ENCODE assay signal across 17 mouse cellular contexts in genomic region chr4:137853822-137854221, GRCm38 (mm10). TPM values are rescaled to one million over a fixed set of nuclear protein-coding genes. Genes with fewer than 3 reads are reported as not detected.
DNase-seq lines count a peak whose midpoint lies in the region; ATAC-seq and TF ChIP-seq lines count a peak whose summit lies in the region.
"Had no signal": no experiment of that assay in that cellular context is flagged by ENCODE, and none has a peak within 500 bp of the region (broad histone marks: within the 10 kb centered on the region; RNA-seq: fewer than 3 reads in every experiment).

No protein-coding gene starts in this region.

- TF ChIP-seq EP300 in stomach, postnatal 0 days (optimal IDR thresholded peaks at IDR 0.05), result no peak

- no peak for TF ChIP-seq CTCF in testis, adult 2 months (IDR thresholded peaks at IDR 0.05; ENCODE audit: control insufficient read depth, insufficient read depth, insufficient replicate concordance, low read depth, low read length)
- TF ChIP-seq CTCF in stomach, postnatal 0 days (IDR thresholded peaks at IDR 0.05; ENCODE audit: low read depth), result no peak

- 67% methylated on average over 6 of the region's 6 CpGs for WGBS in stomach, postnatal 0 days

- TF ChIP-seq POLR2A in testis, adult 2 months (IDR thresholded peaks at IDR 0.05; ENCODE audit: control insufficient read depth, low read depth, low read length), result no peak

- no peaks in the 10 kb centered on the region for H3K9me3 ChIP-seq in stomach, postnatal 0 days (ENCODE audit: control insufficient read depth, low read length)
- H3K9me3 ChIP-seq: heart, embryonic 13.5 days; limb, embryonic 15.5 days; neural tube, embryonic 15.5 days had no signal

- intact Hi-C loops in gastrocnemius, postnatal 36 days (cut with DNase I), result no loop called here
- intact Hi-C loops in gastrocnemius, postnatal 14 days (cut with DNase I; ENCODE audit: low total_unique reads), result loop anchor here (2.0 to 5.0 kb wide), 2 partner anchors 48 to 97 kb away; no protein-coding TSS in a partner anchor

- H3K9ac ChIP-seq in stomach, postnatal 0 days (ENCODE audit: low read length), result no peak overlapping the region
- H3K9ac ChIP-seq: forebrain, embryonic 12.5 days; heart, embryonic 13.5 days; limb, embryonic 15.5 days; neural tube, embryonic 15.5 days had no signal

- H3K27ac ChIP-seq in testis, adult 2 months (ENCODE audit: control insufficient read depth, insufficient read depth, low read depth, low read length), result peak overlapping the region; percentile 10; the same call in 1 of the 2 replicates
- H3K27ac ChIP-seq in stomach, postnatal 0 days (replicated peaks), result no peak overlapping the region
- H3K27ac ChIP-seq: forebrain, embryonic 12.5 days; heart, embryonic 13.5 days; limb, embryonic 15.5 days; neural tube, embryonic 15.5 days had no signal

- no peaks in the 10 kb centered on the region for H3K4me1 ChIP-seq in testis, adult 2 months (ENCODE audit: control insufficient read depth, insufficient read depth, low read length)
- no peaks in the 10 kb centered on the region for H3K4me1 ChIP-seq in stomach, postnatal 0 days (replicated peaks; ENCODE audit: control insufficient read depth, insufficient read depth)
- H3K4me1 ChIP-seq: forebrain, embryonic 12.5 days; neural tube, embryonic 15.5 days had no signal

- no peaks in the 10 kb centered on the region for H3K27me3 ChIP-seq in testis, adult 2 months (ENCODE audit: control insufficient read depth, insufficient read depth, low read length)
- H3K27me3 ChIP-seq in stomach, postnatal 0 days (ENCODE audit: control insufficient read depth, insufficient read depth, low read length), result no peaks in the 10 kb centered on the region
- H3K27me3 ChIP-seq: forebrain, embryonic 12.5 days; heart, embryonic 13.5 days; limb, embryonic 15.5 days; neural tube, embryonic 15.5 days had no signal

- ATAC-seq in stomach, postnatal 0 days (ENCODE audit: low FRiP score, low TSS enrichment), result peak; percentile 68
- ATAC-seq: intestine, postnatal 0 days had no signal

- DNase-seq in gastrocnemius, adult 18-20 months (ENCODE audit: low spot score), result peak; percentile 69
- DNase-seq in gastrocnemius, postnatal 36 days, result no peak
- DNase-seq in testis, postnatal 10 days (ENCODE audit: low spot score), result no peak
- DNase-seq in gastrocnemius, postnatal 14 days, result peak; percentile 33
- DNase-seq in stomach, postnatal 0 days (ENCODE audit: low spot score), result peak; percentile 44
- no peak for DNase-seq in left cerebral cortex, adult 9 months (ENCODE audit: low spot score in 2 of 2)
- DNase-seq in layer of hippocampus, postnatal 25 days (ENCODE audit: extremely low spot score in 1 of 2, low spot score in 1 of 2), result no peak
- DNase-seq: B cell, adult 2 months; layer of hippocampus, postnatal 36 days; right cerebral cortex, postnatal 4 days had no signal

- no peak overlapping the region for H3K4me2 ChIP-seq in stomach, postnatal 0 days (replicated peaks; ENCODE audit: low read depth)
- H3K4me2 ChIP-seq: forebrain, embryonic 12.5 days; heart, embryonic 13.5 days; limb, embryonic 15.5 days; midbrain, embryonic 11.5 days; neural tube, embryonic 15.5 days had no signal

- no peak overlapping the region for H3K4me3 ChIP-seq in testis, adult 2 months (ENCODE audit: control insufficient read depth, low read depth, low read length)
- H3K4me3 ChIP-seq in stomach, postnatal 0 days (ENCODE audit: low read depth, low read length), result no peak overlapping the region
- H3K4me3 ChIP-seq: forebrain, embryonic 12.5 days; heart, embryonic 13.5 days; limb, embryonic 15.5 days; neural tube, embryonic 15.5 days had no signal

- no peaks in the 10 kb centered on the region for H3K36me3 ChIP-seq in testis, adult 2 months (ENCODE audit: control insufficient read depth, insufficient read depth, low read length)
- no peaks in the 10 kb centered on the region for H3K36me3 ChIP-seq in stomach, postnatal 0 days (ENCODE audit: control insufficient read depth, insufficient read depth, low read length)
- H3K36me3 ChIP-seq: forebrain, embryonic 12.5 days; limb, embryonic 15.5 days; neural tube, embryonic 15.5 days had no signal

RNA-seq across cellular contexts. Expression of gene Ece1, which starts 8.2 kb away (rescaled TPM):
- total RNA-seq in gastrocnemius, adult 18-20 months (2021), result 10 to 100 TPM; 65.0 to 78.0 TPM
- total RNA-seq in gastrocnemius, postnatal 36 days (2021), result 10 to 100 TPM; 57.9 to 67.9 TPM
- 4.7 and 6.0 TPM in 2 replicates for polyA plus RNA-seq in testis, adult 2 months (2012; rRNA removed)
- total RNA-seq in gastrocnemius, postnatal 14 days (2021), result 10 to 100 TPM; 50.0 to 57.7 TPM
- 22.9 and 29.8 TPM in 2 replicates for polyA plus RNA-seq in stomach, postnatal 0 days (2015; fragmentation: Nextera tagmentation; extraction: Ambion mirVana)
- 10 to 100 TPM; 50.3 to 52.3 TPM for total RNA-seq in layer of hippocampus, postnatal 25 days (2021)

RNA-seq across cellular contexts. Expression of gene Alpl, which starts 57.6 kb away (rescaled TPM):
- 10 to 100 TPM; 22.5 to 22.9 TPM for total RNA-seq in gastrocnemius, adult 18-20 months (2021)
- total RNA-seq in gastrocnemius, postnatal 36 days (2021), result 10 to 100 TPM; 14.1 to 15.9 TPM
- 7.2 and 8.2 TPM in 2 replicates for polyA plus RNA-seq in testis, adult 2 months (2012; rRNA removed)
- 1 to 10 TPM; 4.3 to 7.0 TPM for total RNA-seq in gastrocnemius, postnatal 14 days (2021)
- polyA plus RNA-seq in stomach, postnatal 0 days (2015; fragmentation: Nextera tagmentation; extraction: Ambion mirVana), result 2.0 and 2.5 TPM in 2 replicates
- total RNA-seq in layer of hippocampus, postnatal 25 days (2021), result 1 to 10 TPM; 4.9 to 6.4 TPM

Comparison
In these comparisons a context has a peak if more than half of its experiments do, and no peak if none do; other contexts are left out.
1. DNase-seq: peak in gastrocnemius, adult 18-20 months (single experiment), gastrocnemius, postnatal 14 days (single experiment) and stomach, postnatal 0 days (single experiment); none in gastrocnemius, postnatal 36 days (0 of 2), testis, postnatal 10 days (single experiment), left cerebral cortex, adult 9 months (0 of 2) and layer of hippocampus, postnatal 25 days (0 of 2).